Mouse (Mus musculus): ENCODE data around the gene Litaf. TPM values are rescaled to one million over a fixed set of nuclear protein-coding genes. Genes with fewer than 3 reads are reported as not detected.

Litaf gene
- polyA plus RNA-seq, 1 experiment from 2014 or later: 113 TPM

- H3K36me3 ChIP-seq: peaks cover 91% of the 10 kb centered on the region
- H3K27me3 ChIP-seq: no peaks in the 10 kb centered on the region
- H3K4me3 ChIP-seq: no peak overlapping the region
- 75% methylated on average over 3 of the region's 3 CpGs for WGBS
- H3K27ac ChIP-seq: no peak overlapping the region
- H3K9ac ChIP-seq: no peak overlapping the region
- H3K4me1 ChIP-seq: 0 out of 2 replicates have a peak, but pooled peaks cover 2% of the 10 kb centered on the region
- no peak overlapping the region for H3K4me2 ChIP-seq
- H3K9me3 ChIP-seq: no peaks in the 10 kb centered on the region
- no peak for ATAC-seq (ENCODE audit: insufficient number of reproducible peaks, low FRiP score, low TSS enrichment, low read depth)
Observed at GRCm38 (mm10) chr16:11078216-11078869, 12.4 kb upstream of the Litaf start.

- ATAC-seq (ENCODE audit: insufficient number of reproducible peaks, low FRiP score, low TSS enrichment, low read depth): no peak
- peaks cover 91% of the 10 kb centered on the region for H3K36me3 ChIP-seq
- no peaks in the 10 kb centered on the region for H3K27me3 ChIP-seq
- H3K27ac ChIP-seq: no peak overlapping the region
- H3K4me2 ChIP-seq: no peak overlapping the region
- no peak overlapping the region for H3K9ac ChIP-seq
- no peaks in the 10 kb centered on the region for H3K9me3 ChIP-seq
- H3K4me3 ChIP-seq: no peak overlapping the region
- 88% methylated on average over 9 of the region's 9 CpGs for WGBS
- peaks cover 7% of the 10 kb centered on the region; the same call in 1 of the 2 replicates for H3K4me1 ChIP-seq
Observed at GRCm38 (mm10) chr16:11077601-11078201, 11.7 kb upstream of the Litaf start.

- Histone ChIP-seq H3K4me3 (no peak overlapping the region), H3K9ac (no peak overlapping the region), H3K9me3 (no peaks in the 10 kb centered on the region), H3K27me3 (no peaks in the 10 kb centered on the region), H3K27ac (peak overlapping the region; percentile 22; the same call in 1 of the 2 replicates), H3K4me2 (no peak overlapping the region), H3K36me3 (peaks cover 64% of the 10 kb centered on the region), H3K4me1 (peaks cover 37% of the 10 kb centered on the region)
- ATAC-seq (ENCODE audit: insufficient number of reproducible peaks, low FRiP score, low TSS enrichment, low read depth): no peak
- WGBS: 74% methylated on average over 6 of the region's 6 CpGs
Observed at GRCm38 (mm10) chr16:11073060-11073459, 7.1 kb upstream of the Litaf start.

GRCm38 (mm10) chr16:11072454-11072853 is 6.5 kb upstream of the Litaf start:
- Histone ChIP-seq H3K4me2 (no peak overlapping the region), H3K36me3 (peaks cover 61% of the 10 kb centered on the region), H3K9ac (no peak overlapping the region), H3K4me1 (peaks cover 44% of the 10 kb centered on the region), H3K27ac (0 out of 2 replicates have a peak overlapping the region, but pooled peaks have one; percentile 22), H3K9me3 (no peaks in the 10 kb centered on the region), H3K27me3 (no peaks in the 10 kb centered on the region), H3K4me3 (no peak overlapping the region)
- WGBS: 83% methylated on average over 8 of the region's 8 CpGs
- ATAC-seq (ENCODE audit: insufficient number of reproducible peaks, low FRiP score, low TSS enrichment, low read depth): no peak

GRCm38 (mm10) chr16:11071887-11072286 is 5.9 kb upstream of the Litaf start:
- no peaks in the 10 kb centered on the region for H3K27me3 ChIP-seq
- H3K4me2 ChIP-seq: no peak overlapping the region
- H3K4me1 ChIP-seq: peaks cover 48% of the 10 kb centered on the region
- 90% methylated on average over 4 of the region's 4 CpGs for WGBS
- H3K36me3 ChIP-seq: peaks cover 57% of the 10 kb centered on the region
- no peak for ATAC-seq (ENCODE audit: insufficient number of reproducible peaks, low FRiP score, low TSS enrichment, low read depth)
- H3K4me3 ChIP-seq: no peak overlapping the region
- H3K27ac ChIP-seq: no peak overlapping the region
- no peak overlapping the region for H3K9ac ChIP-seq
- H3K9me3 ChIP-seq: no peaks in the 10 kb centered on the region

- Histone ChIP-seq H3K4me1 (peaks cover 48% of the 10 kb centered on the region), H3K4me2 (no peak overlapping the region), H3K9ac (no peak overlapping the region), H3K4me3 (no peak overlapping the region), H3K36me3 (peaks cover 50% of the 10 kb centered on the region), H3K9me3 (no peaks in the 10 kb centered on the region), H3K27me3 (no peaks in the 10 kb centered on the region), H3K27ac (0 out of 2 replicates have a peak overlapping the region, but pooled peaks have one; percentile 9)
- ATAC-seq (ENCODE audit: insufficient number of reproducible peaks, low FRiP score, low TSS enrichment, low read depth): no peak
- WGBS: 71% methylated on average over 5 of the region's 5 CpGs
Observed at GRCm38 (mm10) chr16:11071176-11071575, 5.2 kb upstream of the Litaf start.

- Histone ChIP-seq H3K4me1 (peaks cover 52% of the 10 kb centered on the region), H3K9ac (no peak overlapping the region), H3K36me3 (peaks cover 37% of the 10 kb centered on the region), H3K4me3 (no peak overlapping the region), H3K4me2 (no peak overlapping the region), H3K27ac (peak overlapping the region; percentile 43; the same call in 1 of the 2 replicates), H3K9me3 (no peaks in the 10 kb centered on the region), H3K27me3 (no peaks in the 10 kb centered on the region)
- no peak for ATAC-seq (ENCODE audit: insufficient number of reproducible peaks, low FRiP score, low TSS enrichment, low read depth)
- WGBS: 66% methylated on average over 7 of the region's 7 CpGs
Observed at GRCm38 (mm10) chr16:11069710-11070420, 3.9 kb upstream of the Litaf start.

GRCm38 (mm10) chr16:11069271-11069670 is 3.3 kb upstream of the Litaf start:
- Histone ChIP-seq H3K27me3 (no peaks in the 10 kb centered on the region), H3K4me3 (no peak overlapping the region), H3K27ac (peak overlapping the region; percentile 43), H3K9ac (no peak overlapping the region), H3K36me3 (peaks cover 31% of the 10 kb centered on the region), H3K4me1 (peaks cover 55% of the 10 kb centered on the region), H3K9me3 (no peaks in the 10 kb centered on the region), H3K4me2 (0 out of 2 replicates have a peak overlapping the region, but pooled peaks have one; percentile 5)
- 70% methylated on average over 6 of the region's 6 CpGs for WGBS
- ATAC-seq (ENCODE audit: insufficient number of reproducible peaks, low FRiP score, low TSS enrichment, low read depth): no peak

- H3K36me3 ChIP-seq: peaks cover 25% of the 10 kb centered on the region
- 88% methylated on average over 3 of the region's 3 CpGs for WGBS
- no peaks in the 10 kb centered on the region for H3K27me3 ChIP-seq
- H3K27ac ChIP-seq: no peak overlapping the region
- H3K4me2 ChIP-seq: 0 out of 2 replicates have a peak overlapping the region, but pooled peaks have one; percentile 5
- ATAC-seq (ENCODE audit: insufficient number of reproducible peaks, low FRiP score, low TSS enrichment, low read depth): no peak
- H3K4me1 ChIP-seq: peaks cover 56% of the 10 kb centered on the region
- no peak overlapping the region for H3K9ac ChIP-seq
- H3K9me3 ChIP-seq: no peaks in the 10 kb centered on the region
- no peak overlapping the region for H3K4me3 ChIP-seq
Observed at GRCm38 (mm10) chr16:11068666-11069065, 2.7 kb upstream of the Litaf start.

GRCm38 (mm10) chr16:11066833-11067191 is 855 bp upstream of the Litaf start:
- Histone ChIP-seq H3K9ac (peak overlapping the region; percentile 95), H3K4me3 (peak overlapping the region; percentile 92), H3K27ac (peak overlapping the region; percentile 93), H3K9me3 (no peaks in the 10 kb centered on the region), H3K27me3 (no peaks in the 10 kb centered on the region), H3K36me3 (peaks cover 6% of the 10 kb centered on the region), H3K4me2 (peak overlapping the region; percentile 74), H3K4me1 (peaks cover 60% of the 10 kb centered on the region)
- no peak for ATAC-seq (ENCODE audit: insufficient number of reproducible peaks, low FRiP score, low TSS enrichment, low read depth)
- under 1% methylated on average over 22 of the region's 22 CpGs for WGBS

GRCm38 (mm10) chr16:11065431-11065830 is 526 bp downstream of the Litaf start:
- Histone ChIP-seq H3K9ac (no peak overlapping the region; the same call in 1 of the 2 replicates), H3K27me3 (no peaks in the 10 kb centered on the region), H3K27ac (peak overlapping the region; percentile 78; the same call in 1 of the 2 replicates), H3K4me3 (peak overlapping the region; percentile 92), H3K4me1 (peaks cover 54% of the 10 kb centered on the region), H3K36me3 (no peaks in the 10 kb centered on the region), H3K4me2 (peak overlapping the region; percentile 74), H3K9me3 (no peaks in the 10 kb centered on the region)
- no peak for ATAC-seq (ENCODE audit: insufficient number of reproducible peaks, low FRiP score, low TSS enrichment, low read depth)
- 58% methylated on average over 5 of the region's 5 CpGs for WGBS

GRCm38 (mm10) chr16:11064742-11065141 is 1.2 kb downstream of the Litaf start:
- no peak overlapping the region for H3K4me3 ChIP-seq
- no peaks in the 10 kb centered on the region for H3K27me3 ChIP-seq
- peaks cover 49% of the 10 kb centered on the region for H3K4me1 ChIP-seq
- no peak overlapping the region for H3K9ac ChIP-seq
- WGBS: 86% methylated on average over 6 of the region's 6 CpGs
- H3K27ac ChIP-seq: no peak overlapping the region
- H3K36me3 ChIP-seq: no peaks in the 10 kb centered on the region
- ATAC-seq (ENCODE audit: insufficient number of reproducible peaks, low FRiP score, low TSS enrichment, low read depth): no peak
- no peak overlapping the region for H3K4me2 ChIP-seq
- no peaks in the 10 kb centered on the region for H3K9me3 ChIP-seq

Measured in limb, embryonic 15.5 days (tissue).